Mouse (Mus musculus) megakaryocyte, embryonic 14.5 days (primary cell): Measurements from ENCODE around the gene Pxn. TPM values are rescaled to one million over a fixed set of nuclear protein-coding genes. Genes with fewer than 3 reads are reported as not detected.

ENCODE experiments used
- H3K27me3 ChIP-seq: replicated peaks from 2 replicates; pipeline ENCODE3; 2012; ENCODE audit warnings: inconsistent platforms
- H3K36me3 ChIP-seq: replicated peaks from 2 replicates; pipeline ENCODE3; 2012; ENCODE audit warnings: low read length, inconsistent platforms, mixed read lengths
- H3K4me1 ChIP-seq: 2 replicates; pipeline ENCODE4 v1.6.1; 2012; ENCODE audit warnings: inconsistent platforms
- H3K4me3 ChIP-seq: replicated peaks from 2 replicates; pipeline ENCODE3; 2012; ENCODE audit warnings: moderate library complexity, mild to moderate bottlenecking, inconsistent platforms
- H3K9me3 ChIP-seq: 2 replicates; pipeline ENCODE4 v1.6.1; 2012; ENCODE audit warnings: inconsistent platforms
- FLI1 ChIP-seq: IDR thresholded peaks from 2 replicates; pipeline ENCODE4 v1.6.1; 2012; ENCODE audit warnings: low read length, inconsistent platforms, mixed read lengths
- GATA1 ChIP-seq: IDR thresholded peaks from 3 replicates; pipeline ENCODE4 v1.6.1; 2012; ENCODE audit warnings: mixed read lengths, low read length, inconsistent platforms, borderline replicate concordance
- polyA plus RNA-seq: library from polyadenylated mRNA; stranded (reverse); fragments of >175 nt; gene quantifications from 2 replicates; pipeline ENCODE4 v1.2.3, GENCODE M21; 2012; ENCODE audit warnings: low replicate concordance; ENCODE audit not compliant: insufficient read depth

Pxn gene
- polyA plus RNA-seq, 1 experiment: 63.1 TPM

DNA sequence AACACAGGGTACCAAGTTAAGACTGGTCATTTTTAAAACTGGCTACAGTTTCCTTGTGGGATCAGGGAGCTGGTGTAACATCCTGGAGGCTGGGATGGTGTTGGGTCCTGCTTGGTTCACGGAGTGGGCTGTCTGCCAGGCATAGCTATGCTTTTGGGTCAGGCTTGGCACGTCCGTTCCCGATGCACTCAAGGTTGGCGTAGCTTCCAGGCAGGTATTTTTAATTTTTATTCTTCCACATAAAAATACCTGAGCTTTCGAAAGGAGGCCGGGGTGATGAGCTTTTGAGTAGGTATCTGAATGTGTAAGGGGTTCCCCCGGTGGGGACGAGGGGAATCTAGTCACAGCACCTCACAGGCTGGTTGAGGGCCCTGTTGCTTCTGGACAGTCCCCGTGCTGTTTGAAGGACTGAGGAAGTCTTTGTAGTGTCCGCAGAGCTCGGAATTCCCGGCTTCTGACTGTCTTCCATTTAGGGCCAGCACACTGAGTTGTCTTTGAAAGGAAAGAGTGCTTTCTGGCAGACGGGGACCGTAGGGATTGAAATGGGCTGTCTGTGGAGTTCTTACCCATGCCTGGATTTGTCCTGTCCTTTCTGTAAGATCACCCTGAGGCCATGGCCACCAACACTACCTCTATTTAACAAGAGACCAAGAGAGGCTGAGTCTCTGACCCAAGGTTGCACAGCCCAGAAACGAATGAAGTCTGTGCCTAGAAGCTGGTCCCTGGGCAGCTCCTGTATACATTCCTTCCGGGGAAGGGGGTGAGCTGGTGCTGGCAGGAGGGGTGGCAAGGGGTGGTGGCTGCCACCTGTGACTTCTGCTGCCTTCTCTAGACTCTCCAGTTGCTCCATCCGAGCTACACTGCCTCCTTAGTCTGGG is 1.7 kb downstream of the Pxn start:
- Histone ChIP-seq H3K4me3 (peak overlapping the region; percentile 99), H3K27me3 (peaks cover 2% of the 10 kb centered on the region), H3K4me1 (peaks cover 63% of the 10 kb centered on the region), H3K36me3 (peaks cover 18% of the 10 kb centered on the region), H3K9me3 (peaks cover 6% of the 10 kb centered on the region)
- TF ChIP-seq FLI1 (no peak), GATA1 (no peak)

- Histone ChIP-seq H3K4me1 (peaks cover 68% of the 10 kb centered on the region), H3K4me3 (peak overlapping the region; percentile 99), H3K27me3 (no peaks in the 10 kb centered on the region), H3K9me3 (peaks cover 6% of the 10 kb centered on the region), H3K36me3 (peaks cover 24% of the 10 kb centered on the region)
- TF ChIP-seq GATA1 (no peak), FLI1 (no peak)
Observed at GRCm38 (mm10) chr5:115508859-115509147, 2.3 kb downstream of the Pxn start.

DNA sequence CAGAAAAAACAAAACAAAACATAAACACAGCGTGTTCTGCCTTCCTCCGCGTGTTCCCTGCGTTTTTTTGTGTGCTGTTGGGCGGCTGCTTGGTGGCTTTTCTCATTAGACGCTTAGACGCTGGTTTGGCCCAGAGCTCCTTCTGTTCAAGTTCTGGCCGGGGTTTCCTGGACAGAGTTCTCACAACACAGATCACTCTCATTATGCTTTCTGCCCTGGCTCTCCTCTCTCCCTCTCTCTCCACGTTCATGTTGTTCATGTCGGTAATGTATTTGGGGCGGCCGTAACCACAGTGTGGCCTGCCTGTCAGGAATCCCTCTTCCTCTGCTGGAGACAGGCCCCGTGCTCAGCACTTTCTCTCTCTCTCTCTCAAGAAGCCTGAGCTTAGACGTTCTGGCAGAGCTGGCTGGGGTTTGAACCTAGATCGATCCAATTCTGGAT is 2.9 kb downstream of the Pxn start:
- peaks cover 28% of the 10 kb centered on the region for H3K36me3 ChIP-seq
- H3K27me3 ChIP-seq: no peaks in the 10 kb centered on the region
- peaks cover 73% of the 10 kb centered on the region for H3K4me1 ChIP-seq
- TF ChIP-seq GATA1: no peak
- TF ChIP-seq FLI1: no peak
- H3K9me3 ChIP-seq: peaks cover 4% of the 10 kb centered on the region
- H3K4me3 ChIP-seq: peak overlapping the region; percentile 99

GRCm38 (mm10) chr5:115509790-115510689 is 3.6 kb downstream of the Pxn start:
- no peaks in the 10 kb centered on the region for H3K27me3 ChIP-seq
- TF ChIP-seq FLI1 (no peak), GATA1 (no peak)
- peaks cover 28% of the 10 kb centered on the region for H3K36me3 ChIP-seq
- H3K9me3 ChIP-seq: no peaks in the 10 kb centered on the region
- peaks cover 80% of the 10 kb centered on the region for H3K4me1 ChIP-seq
- H3K4me3 ChIP-seq: peak overlapping the region; percentile 99

DNA sequence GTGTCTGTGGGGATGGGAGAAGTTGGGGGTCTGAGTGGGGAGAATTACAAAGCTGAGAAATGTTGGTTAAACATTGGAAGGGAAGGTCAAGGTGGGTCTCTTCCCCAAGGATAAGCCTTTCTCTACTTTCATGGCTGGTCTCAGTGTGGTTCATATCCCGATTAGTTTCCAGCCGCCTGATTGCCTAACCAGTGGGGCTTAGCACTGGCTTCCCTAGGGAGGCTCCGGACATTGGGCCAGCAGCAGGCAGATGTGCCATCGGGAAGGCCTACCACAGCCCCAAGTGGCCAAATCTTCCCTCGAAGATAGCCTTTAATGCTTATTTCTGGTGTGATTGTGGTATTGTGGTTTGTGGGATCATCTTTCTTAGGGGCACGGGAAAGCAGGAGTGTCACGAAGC is 5.9 kb downstream of the Pxn start:
- H3K36me3 ChIP-seq: peaks cover 28% of the 10 kb centered on the region
- H3K9me3 ChIP-seq: no peaks in the 10 kb centered on the region
- peaks cover 94% of the 10 kb centered on the region for H3K4me1 ChIP-seq
- H3K27me3 ChIP-seq: no peaks in the 10 kb centered on the region
- no peak overlapping the region for H3K4me3 ChIP-seq
- TF ChIP-seq FLI1 (no peak), GATA1 (no peak)

DNA sequence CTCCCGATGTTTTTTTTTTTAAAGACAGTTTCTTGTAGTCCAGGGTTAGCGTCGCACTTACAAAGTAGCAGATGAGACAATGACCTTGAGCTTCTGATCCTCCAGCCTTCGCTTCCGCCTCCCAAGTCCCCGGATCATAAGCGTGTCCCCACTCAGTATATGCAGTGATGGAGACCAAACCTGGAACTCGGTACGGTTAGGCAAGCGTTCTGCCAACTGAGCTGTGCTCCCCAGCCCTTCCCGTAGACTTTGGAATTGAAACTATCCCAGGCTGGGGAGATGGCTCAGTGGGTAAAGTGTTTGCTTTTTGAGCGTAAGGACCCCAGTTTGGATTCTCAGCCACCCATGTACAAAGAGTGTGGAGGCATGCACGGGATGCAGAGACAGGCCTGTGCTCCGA is 6.8 kb downstream of the Pxn start:
- Histone ChIP-seq H3K36me3 (peaks cover 33% of the 10 kb centered on the region), H3K27me3 (no peaks in the 10 kb centered on the region), H3K9me3 (no peaks in the 10 kb centered on the region), H3K4me3 (no peak overlapping the region), H3K4me1 (peaks cover 89% of the 10 kb centered on the region)
- TF ChIP-seq FLI1 (no peak), GATA1 (no peak)

- Histone ChIP-seq H3K27me3 (no peaks in the 10 kb centered on the region), H3K9me3 (no peaks in the 10 kb centered on the region), H3K4me3 (no peak overlapping the region), H3K36me3 (peaks cover 33% of the 10 kb centered on the region), H3K4me1 (peaks cover 84% of the 10 kb centered on the region)
- TF ChIP-seq FLI1 (no peak), GATA1 (no peak)
Observed at GRCm38 (mm10) chr5:115513721-115514120, 7.2 kb downstream of the Pxn start.

- Histone ChIP-seq H3K4me1 (peaks cover 83% of the 10 kb centered on the region), H3K36me3 (peaks cover 38% of the 10 kb centered on the region), H3K4me3 (no peak overlapping the region), H3K9me3 (no peaks in the 10 kb centered on the region), H3K27me3 (no peaks in the 10 kb centered on the region)
- TF ChIP-seq GATA1 (no peak), FLI1 (no peak)
Observed at GRCm38 (mm10) chr5:115514346-115514745, 7.9 kb downstream of the Pxn start.

- TF ChIP-seq GATA1 (no peak), FLI1 (no peak)
- Histone ChIP-seq H3K36me3 (peaks cover 39% of the 10 kb centered on the region), H3K4me1 (peaks cover 81% of the 10 kb centered on the region)
Observed at GRCm38 (mm10) chr5:115514896-115515587, 8.6 kb downstream of the Pxn start.

More at GRCm38 (mm10) chr5:115514896-115515587, 8.6 kb downstream of the Pxn start:
- H3K27me3 ChIP-seq: no peaks in the 10 kb centered on the region
- no peaks in the 10 kb centered on the region for H3K9me3 ChIP-seq
- H3K4me3 ChIP-seq: no peak overlapping the region
